Mouse (Mus musculus) bone marrow macrophage, adult 2 months (primary cell): ENCODE measurements around the gene Olfr481.

ENCODE experiments used
- CTCF ChIP-seq: IDR thresholded peaks from 2 replicates; pipeline ENCODE4 v1.5.1; 2012; ENCODE audit warnings: low read depth, mild to moderate bottlenecking, low read length, moderate library complexity
- POLR2A ChIP-seq: IDR thresholded peaks from 2 replicates; pipeline ENCODE4 v1.6.1; 2012; ENCODE audit warnings: mild to moderate bottlenecking, low read depth, low read length, borderline replicate concordance

DNA sequence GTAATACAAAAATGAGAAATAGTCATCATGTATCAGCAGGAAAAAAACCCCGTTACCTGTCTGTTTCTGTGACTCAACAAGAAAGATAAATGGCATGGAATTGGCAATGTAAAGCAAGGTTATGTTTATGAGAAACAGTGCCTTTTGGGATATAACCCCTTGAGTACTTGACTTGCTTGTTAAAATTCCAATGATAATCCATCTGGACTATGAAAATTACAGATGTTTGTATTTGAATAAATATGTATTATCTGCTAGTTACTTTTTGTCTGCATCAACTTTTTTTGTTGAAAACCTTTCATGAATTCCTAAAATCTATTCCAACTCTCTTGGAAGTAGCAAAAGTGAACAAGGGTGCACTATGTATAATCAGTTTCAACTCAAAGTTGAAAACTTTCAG lies 12.4 kb upstream of the Olfr481 start, which contains the start of gene Olfr480:
- TF ChIP-seq CTCF: no peak
- TF ChIP-seq POLR2A: no peak
